Mouse (Mus musculus): Measurements from ENCODE around the gene Nox3.

DNA sequence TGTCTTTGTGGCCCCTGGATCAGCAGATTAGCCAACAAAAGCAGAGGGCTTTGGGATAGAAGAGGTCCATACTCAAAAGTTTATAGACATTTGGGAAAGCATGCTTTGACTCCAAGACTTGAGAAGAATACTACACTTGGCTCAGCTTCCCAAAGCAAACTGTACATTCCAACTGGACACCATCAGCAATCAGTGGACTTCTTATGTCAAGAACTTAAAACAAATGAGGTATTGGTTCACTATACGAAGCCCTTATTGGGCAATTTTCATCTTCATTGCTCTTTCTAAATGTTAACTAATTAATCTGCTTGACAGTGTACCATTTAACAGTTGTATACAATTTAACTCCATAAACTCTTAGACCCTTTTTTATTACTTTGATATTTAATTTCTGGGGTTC lies 97.7 kb downstream of the Nox3 start:
- TF ChIP-seq CTCF (conservative IDR thresholded peaks at IDR 0.05 in 1 of 2, IDR thresholded peaks at IDR 0.05 in 1 of 2; ENCODE audit: low read depth in 2 of 2, low read length in 2 of 2), result no peak
- TF ChIP-seq IRF4 (IDR thresholded peaks at IDR 0.05; ENCODE audit: low read depth, low read length), result no peak
- no peak for TF ChIP-seq MAX (IDR thresholded peaks at IDR 0.05; ENCODE audit: low read length)
